Mouse (Mus musculus) bone marrow, adult 2 months (tissue): ENCODE data around the gene Tspan18. TPM values are rescaled to one million over a fixed set of nuclear protein-coding genes. Genes with fewer than 3 reads are reported as not detected.

Experiments
- H3K27ac ChIP-seq: fragments of 200-500 bp; 2 replicates; pipeline ENCODE4 v1.5.1; 2012; ENCODE audit warnings: low read depth, mild to moderate bottlenecking, control low read depth, inconsistent platforms, low read length; ENCODE audit not compliant: control insufficient read depth, poor library complexity, insufficient read depth
- H3K4me1 ChIP-seq: fragments of 200-500 bp; 2 replicates; pipeline ENCODE4 v1.6.1; 2011; ENCODE audit warnings: low read length; ENCODE audit not compliant: control insufficient read depth, insufficient read depth
- H3K4me3 ChIP-seq: fragments of 200-500 bp; replicated peaks from 2 replicates; pipeline ENCODE3; 2011; ENCODE audit warnings: mild to moderate bottlenecking, low read depth, low read length, control low read depth; ENCODE audit not compliant: control insufficient read depth
- CTCF ChIP-seq: fragments of 200-500 bp; IDR thresholded peaks from 2 replicates; pipeline ENCODE4 v1.5.1; 2011; ENCODE audit warnings: low read length, control low read depth; ENCODE audit not compliant: control insufficient read depth, insufficient read depth
- POLR2A ChIP-seq: fragments of 200-500 bp; IDR thresholded peaks from 2 replicates; pipeline ENCODE4 v1.6.1; 2011; ENCODE audit warnings: low read depth, mild to moderate bottlenecking, control low read depth, low read length, borderline replicate concordance; ENCODE audit not compliant: control insufficient read depth
- WGBS: fragments of 180-500 bp; shearing (Covaris S2); methylation state at CpG from one replicate; pipeline ENCODE4 v1.1.7; 2018; 5-methylcytosine and 5-hydroxymethylcytosine counted together
- polyA plus RNA-seq: library from polyadenylated mRNA; stranded (reverse); fragments of >200 nt; gene quantifications from 2 replicates; pipeline ENCODE4 v1.2.4, GENCODE M21; 2011; ENCODE audit warnings: low replicate concordance; ENCODE audit not compliant: missing spikeins, insufficient read depth, insufficient read length

Gene Tspan18
- polyA plus RNA-seq, 1 experiment, result 0.52 TPM

DNA sequence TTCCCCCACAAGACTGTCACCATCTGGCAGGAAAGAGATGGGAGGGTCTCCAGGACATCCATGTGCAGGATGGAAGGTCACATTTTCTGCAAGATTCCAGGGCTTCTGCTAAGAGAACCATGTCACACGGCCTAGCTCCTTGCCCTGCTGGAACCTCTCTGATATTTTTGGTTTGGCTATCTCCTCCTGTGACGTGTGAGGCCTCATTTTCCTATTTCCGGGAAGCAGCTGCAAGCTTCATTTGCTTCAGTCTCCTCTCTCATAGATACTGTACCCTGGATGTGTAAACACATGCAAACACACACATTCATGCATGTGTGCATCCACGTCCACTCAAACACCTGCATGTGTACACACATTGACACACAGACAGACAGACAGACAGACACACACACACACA, 171.5 kb downstream of the Tspan18 start:
- no peak for TF ChIP-seq POLR2A
- TF ChIP-seq CTCF, result no peak
- H3K4me1 ChIP-seq, result peaks cover 8% of the 10 kb centered on the region
- peak overlapping the region; percentile 71 for H3K27ac ChIP-seq
- WGBS, result 43% methylated on average over 4 of the region's 4 CpGs
- no peak overlapping the region for H3K4me3 ChIP-seq

GRCm38 (mm10) chr2:93161914-93162664, 172.2 kb downstream of the Tspan18 start:
- Histone ChIP-seq H3K27ac (peak overlapping the region; percentile 71), H3K4me3 (no peak overlapping the region), H3K4me1 (peaks cover 5% of the 10 kb centered on the region)
- no peak for TF ChIP-seq CTCF
- TF ChIP-seq POLR2A, result no peak
- 9% methylated on average over 7 of the region's 7 CpGs for WGBS

- Histone ChIP-seq H3K4me3 (no peak overlapping the region), H3K4me1 (peaks cover 3% of the 10 kb centered on the region; the same call in 1 of the 2 replicates), H3K27ac (no peak overlapping the region)
- TF ChIP-seq CTCF (no peak), POLR2A (no peak)
- 81% methylated on average over 4 of the region's 4 CpGs for whole genome bisulfite sequencing
Measured at GRCm38 (mm10) chr2:93160467-93161035, 173.8 kb downstream of the Tspan18 start.

DNA sequence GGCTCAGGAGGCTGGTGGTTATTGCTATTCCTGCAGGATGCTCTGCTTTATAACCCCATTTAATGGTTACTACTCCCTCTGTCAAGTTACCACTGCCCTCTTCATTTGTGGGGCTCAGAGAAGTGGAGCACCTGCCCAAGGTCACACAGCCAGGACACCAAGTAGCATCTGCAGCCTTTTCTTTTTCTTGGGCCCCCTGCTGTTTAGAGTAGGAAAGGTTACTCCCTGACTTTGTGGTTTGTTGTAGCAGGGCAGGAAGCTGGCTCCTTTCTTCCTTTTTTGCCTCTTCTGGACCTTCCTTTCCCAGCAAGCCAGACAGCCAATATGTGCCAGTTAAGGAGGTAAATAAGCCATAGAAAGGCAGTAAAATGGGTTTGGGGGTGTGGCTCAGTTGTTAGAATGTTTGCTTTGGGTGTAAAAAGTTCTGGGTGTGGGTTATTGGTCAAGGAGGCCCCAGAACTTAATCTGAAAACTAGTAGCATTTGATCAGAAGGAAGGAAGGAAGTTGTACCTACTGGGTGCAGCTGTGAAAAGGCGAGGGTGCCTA, 179.7 kb downstream of the Tspan18 start:
- TF ChIP-seq CTCF, result no peak
- no peak for TF ChIP-seq POLR2A

GRCm38 (mm10) chr2:93153833-93154232, 180.5 kb downstream of the Tspan18 start:
- Histone ChIP-seq H3K4me1 (peaks cover 1% of the 10 kb centered on the region; the same call in 1 of the 2 replicates), H3K27ac (no peak overlapping the region), H3K4me3 (no peak overlapping the region)
- 69% methylated on average over 1 of the region's 1 CpGs for WGBS
- TF ChIP-seq POLR2A (no peak), CTCF (no peak)

More for the DNA sequence above, 179.7 kb downstream of the Tspan18 start:
- Histone ChIP-seq H3K27ac (no peak overlapping the region), H3K4me3 (no peak overlapping the region), H3K4me1 (peaks cover 1% of the 10 kb centered on the region; the same call in 1 of the 2 replicates)
- 27% methylated on average over 1 of the region's 1 CpGs for WGBS

- Histone ChIP-seq H3K4me1 (peaks cover 1% of the 10 kb centered on the region; the same call in 1 of the 2 replicates), H3K27ac (no peak overlapping the region), H3K4me3 (no peak overlapping the region)
- 82% methylated on average over 7 of the region's 7 CpGs for WGBS
- TF ChIP-seq CTCF, result no peak
- TF ChIP-seq POLR2A, result no peak
Measured at GRCm38 (mm10) chr2:93152883-93153491, 181.3 kb downstream of the Tspan18 start.

- Histone ChIP-seq H3K4me3 (no peak overlapping the region), H3K27ac (no peak overlapping the region), H3K4me1 (peaks cover 1% of the 10 kb centered on the region; the same call in 1 of the 2 replicates)
- WGBS, result 47% methylated on average over 6 of the region's 6 CpGs
- TF ChIP-seq POLR2A, result no peak
- no peak for TF ChIP-seq CTCF
Measured at GRCm38 (mm10) chr2:93152191-93152601, 182.1 kb downstream of the Tspan18 start.

Other genes with a start within 250 kb of the Tspan18 start
- 11.2 and 14.1 TPM in 2 replicates for gene Trp53i11, start 147.0 kb downstream of the Tspan18 start, polyA plus RNA-seq
- 98.5 and 111 TPM in 2 replicates for gene Cd82, start 128.6 kb upstream of the Tspan18 start, polyA plus RNA-seq
- gene Gm10803, start 226.1 kb upstream of the Tspan18 start, polyA plus RNA-seq, result not detected in 2 replicates